Mouse (Mus musculus) testis, adult 2 months (tissue): ENCODE measurements at regions not wholly inside any gene's neighbourhood (a gene's known extent, or its start where the extent isn't known, plus 50 kb on each side); places are given as distances from the start of the nearest gene placed in this dataset.

Source experiments
- CTCF ChIP-seq: fragments of 200-500 bp; IDR thresholded peaks from 2 replicates; pipeline ENCODE4 v1.5.1; 2012; ENCODE audit warnings: low read depth, mild to moderate bottlenecking, inconsistent platforms, low read length, moderate library complexity; ENCODE audit not compliant: control insufficient read depth, insufficient read depth, insufficient replicate concordance
- POLR2A ChIP-seq: fragments of 200-500 bp; IDR thresholded peaks from 2 replicates; pipeline ENCODE4 v1.6.1; 2012; ENCODE audit warnings: low read depth, mild to moderate bottlenecking, inconsistent platforms, low read length, moderate library complexity; ENCODE audit not compliant: control insufficient read depth

GRCm38 (mm10) chr3:42233756-42234155 lies 491.3 kb downstream of the D3Ertd751e start:
- TF ChIP-seq CTCF (no peak), POLR2A (no peak)
